Mouse (Mus musculus) ES-E14 (cell line): ENCODE measurements around the gene Lpin3.

Experiments used
- HCFC1 ChIP-seq: IDR thresholded peaks from 2 replicates; pipeline ENCODE4 v1.6.1; 2012; ENCODE audit warnings: low read length, inconsistent platforms, borderline replicate concordance; ENCODE audit not compliant: insufficient read depth
- MAFK ChIP-seq: IDR thresholded peaks from 2 replicates; pipeline ENCODE4 v1.6.1; 2014; ENCODE audit warnings: mild to moderate bottlenecking, low read depth, low read length, inconsistent platforms; ENCODE audit not compliant: insufficient read depth

GRCm38 (mm10) chr2:160932325-160932724, 51.9 kb downstream of the Lpin3 start:
- TF ChIP-seq HCFC1 = no peak
- no peak for TF ChIP-seq MAFK
